Mouse (Mus musculus) thymus, postnatal 14 days (tissue): ENCODE data around the gene Gm10181.
"Not testable (repeated sequence)": the region's sequence is repeated elsewhere in the genome, so short reads cannot be mapped to it uniquely, and the experiment has no call there.

Experiments used
- DNase-seq: peaks from one replicate; pipeline ENCODE4 v3.0.0; 2021

Gene Gm10181

GRCm38 (mm10) chr9:25089122-25089521 lies at the start of gene Gm10181:
Gene Gm10181 (plus strand): TSS chr9:25089422.
- no peak for DNase-seq

GRCm38 (mm10) chr9:25041665-25042064 lies 47.6 kb upstream of the Gm10181 start:
- DNase-seq = peak; percentile 29

GRCm38 (mm10) chr9:25042162-25043111 lies 46.8 kb upstream of the Gm10181 start:
- no peak for DNase-seq

GRCm38 (mm10) chr9:25044325-25044724 lies 44.9 kb upstream of the Gm10181 start:
- no peak for DNase-seq

GRCm38 (mm10) chr9:25048289-25048688 lies 40.9 kb upstream of the Gm10181 start:
- DNase-seq = no peak

GRCm38 (mm10) chr9:25048940-25049339 lies 40.3 kb upstream of the Gm10181 start:
- DNase-seq = no peak

- no peak for DNase-seq
These were observed 37.3 kb upstream of the Gm10181 start for GRCm38 (mm10) chr9:25051901-25052300.

- no peak for DNase-seq
These were observed 33.4 kb upstream of the Gm10181 start for GRCm38 (mm10) chr9:25055650-25056376.

- no peak for DNase-seq
These were observed 30.5 kb upstream of the Gm10181 start for GRCm38 (mm10) chr9:25058726-25059125.

GRCm38 (mm10) chr9:25072666-25073065 lies 16.6 kb upstream of the Gm10181 start:
- DNase-seq = no peak

- DNase-seq = no peak
These were observed 13.2 kb upstream of the Gm10181 start for GRCm38 (mm10) chr9:25075977-25076376.

GRCm38 (mm10) chr9:25076505-25076904 lies 12.7 kb upstream of the Gm10181 start:
- DNase-seq = no peak

GRCm38 (mm10) chr9:25090853-25091252 lies 1.6 kb downstream of the Gm10181 start:
- DNase-seq = no peak

- no peak for DNase-seq
These were observed 13.7 kb downstream of the Gm10181 start for GRCm38 (mm10) chr9:25102881-25103280.

GRCm38 (mm10) chr9:25104638-25105037 lies 15.4 kb downstream of the Gm10181 start:
- peak; percentile 49 for DNase-seq

- DNase-seq = not testable (repeated sequence)
These were observed 34.4 kb downstream of the Gm10181 start for GRCm38 (mm10) chr9:25123590-25123989.

GRCm38 (mm10) chr9:25124048-25124447 lies 34.8 kb downstream of the Gm10181 start:
- DNase-seq = no peak

- no peak for DNase-seq
These were observed 43.0 kb downstream of the Gm10181 start for GRCm38 (mm10) chr9:25132253-25132652.

GRCm38 (mm10) chr9:25132920-25133319 lies 43.7 kb downstream of the Gm10181 start:
- DNase-seq = no peak

- no peak for DNase-seq
These were observed 49.7 kb downstream of the Gm10181 start for GRCm38 (mm10) chr9:25138900-25139299.
